Mouse (Mus musculus): ENCODE data around the gene Smurf2. TPM values are rescaled to one million over a fixed set of nuclear protein-coding genes. Genes with fewer than 3 reads are reported as not detected.

Gene Smurf2
- polyA plus RNA-seq, 1 experiment = 14.7 TPM

- WGBS = 59% methylated on average over 3 of the region's 3 CpGs
- Histone ChIP-seq H3K4me3 (ENCODE audit: insufficient read depth, low read depth, low read length) (no peak overlapping the region), H3K27me3 (replicated peaks; ENCODE audit: control insufficient read depth, insufficient read depth, low read length) (no peaks in the 10 kb centered on the region), H3K27ac (ENCODE audit: insufficient read depth, low read depth, low read length) (0 out of 2 replicates have a peak overlapping the region, but pooled peaks have one; percentile 29), H3K36me3 (ENCODE audit: control insufficient read depth, insufficient read depth, low read length) (peaks cover 7% of the 10 kb centered on the region), H3K4me1 (ENCODE audit: control insufficient read depth, insufficient read depth, low read length) (peaks cover 4% of the 10 kb centered on the region; the same call in 1 of the 2 replicates)
- TF ChIP-seq CTCF (conservative IDR thresholded peaks at IDR 0.05; ENCODE audit: insufficient read depth, insufficient read length, low read depth, low read length) = no peak
- no peak for TF ChIP-seq POLR2A (IDR thresholded peaks at IDR 0.05; ENCODE audit: low read depth, low read length)
- peak; percentile 73 for DNase-seq
These were observed 78.5 kb downstream of the Smurf2 start for GRCm38 (mm10) chr11:106842002-106842401.

- no peaks in the 10 kb centered on the region for H3K4me1 ChIP-seq (ENCODE audit: control insufficient read depth, insufficient read depth, low read length)
- H3K27me3 ChIP-seq (replicated peaks; ENCODE audit: control insufficient read depth, insufficient read depth, low read length) = no peaks in the 10 kb centered on the region
- H3K4me3 ChIP-seq (ENCODE audit: insufficient read depth, low read depth, low read length) = no peak overlapping the region
- H3K27ac ChIP-seq (ENCODE audit: insufficient read depth, low read depth, low read length) = no peak overlapping the region
- WGBS = 85% methylated on average over 7 of the region's 7 CpGs
- H3K36me3 ChIP-seq (ENCODE audit: control insufficient read depth, insufficient read depth, low read length) = peaks cover 13% of the 10 kb centered on the region
- TF ChIP-seq POLR2A (IDR thresholded peaks at IDR 0.05; ENCODE audit: low read depth, low read length) = no peak
- TF ChIP-seq CTCF (conservative IDR thresholded peaks at IDR 0.05; ENCODE audit: insufficient read depth, insufficient read length, low read depth, low read length) = no peak
- no peak for DNase-seq
These were observed 92.4 kb downstream of the Smurf2 start for GRCm38 (mm10) chr11:106828079-106828478.

GRCm38 (mm10) chr11:106824403-106824802 is 96.1 kb downstream of the Smurf2 start:
- H3K36me3 ChIP-seq (ENCODE audit: control insufficient read depth, insufficient read depth, low read length) = peaks cover 5% of the 10 kb centered on the region; the same call in 1 of the 2 replicates
- H3K27ac ChIP-seq (ENCODE audit: insufficient read depth, low read depth, low read length) = no peak overlapping the region
- TF ChIP-seq CTCF (conservative IDR thresholded peaks at IDR 0.05; ENCODE audit: insufficient read depth, insufficient read length, low read depth, low read length) (no peak), POLR2A (IDR thresholded peaks at IDR 0.05; ENCODE audit: low read depth, low read length) (no peak)
- no peaks in the 10 kb centered on the region for H3K4me1 ChIP-seq (ENCODE audit: control insufficient read depth, insufficient read depth, low read length)
- H3K4me3 ChIP-seq (ENCODE audit: insufficient read depth, low read depth, low read length) = no peak overlapping the region
- WGBS = 91% methylated on average over 10 of the region's 10 CpGs
- no peaks in the 10 kb centered on the region for H3K27me3 ChIP-seq (replicated peaks; ENCODE audit: control insufficient read depth, insufficient read depth, low read length)
- DNase-seq = no peak

- Histone ChIP-seq H3K27ac (ENCODE audit: insufficient read depth, low read depth, low read length) (no peak overlapping the region), H3K4me1 (ENCODE audit: control insufficient read depth, insufficient read depth, low read length) (no peaks in the 10 kb centered on the region), H3K27me3 (replicated peaks; ENCODE audit: control insufficient read depth, insufficient read depth, low read length) (no peaks in the 10 kb centered on the region), H3K36me3 (ENCODE audit: control insufficient read depth, insufficient read depth, low read length) (peaks cover 4% of the 10 kb centered on the region; the same call in 1 of the 2 replicates), H3K4me3 (ENCODE audit: insufficient read depth, low read depth, low read length) (no peak overlapping the region)
- DNase-seq = no peak
- 97% methylated on average over 8 of the region's 8 CpGs for WGBS
- TF ChIP-seq POLR2A (IDR thresholded peaks at IDR 0.05; ENCODE audit: low read depth, low read length) (no peak), CTCF (conservative IDR thresholded peaks at IDR 0.05; ENCODE audit: insufficient read depth, insufficient read length, low read depth, low read length) (no peak)
These were observed 96.8 kb downstream of the Smurf2 start for GRCm38 (mm10) chr11:106823741-106824140.

- H3K4me3 ChIP-seq (ENCODE audit: insufficient read depth, low read depth, low read length) = no peak overlapping the region
- H3K27ac ChIP-seq (ENCODE audit: insufficient read depth, low read depth, low read length) = no peak overlapping the region
- H3K27me3 ChIP-seq (replicated peaks; ENCODE audit: control insufficient read depth, insufficient read depth, low read length) = no peaks in the 10 kb centered on the region
- 83% methylated on average over 5 of the region's 5 CpGs for WGBS
- no peaks in the 10 kb centered on the region for H3K4me1 ChIP-seq (ENCODE audit: control insufficient read depth, insufficient read depth, low read length)
- TF ChIP-seq CTCF (conservative IDR thresholded peaks at IDR 0.05; ENCODE audit: insufficient read depth, insufficient read length, low read depth, low read length) = no peak
- no peak for TF ChIP-seq POLR2A (IDR thresholded peaks at IDR 0.05; ENCODE audit: low read depth, low read length)
- no peak for DNase-seq
- H3K36me3 ChIP-seq (ENCODE audit: control insufficient read depth, insufficient read depth, low read length) = peaks cover 6% of the 10 kb centered on the region; the same call in 1 of the 2 replicates
These were observed 97.6 kb downstream of the Smurf2 start for GRCm38 (mm10) chr11:106822911-106823310.

- H3K36me3 ChIP-seq (ENCODE audit: control insufficient read depth, insufficient read depth, low read length) = peaks cover 6% of the 10 kb centered on the region; the same call in 1 of the 2 replicates
These were observed 98.0 kb downstream of the Smurf2 start for GRCm38 (mm10) chr11:106822491-106822890.

GRCm38 (mm10) chr11:106821397-106821796 is 99.1 kb downstream of the Smurf2 start:
- H3K4me3 ChIP-seq (ENCODE audit: insufficient read depth, low read depth, low read length) = no peak overlapping the region
- WGBS = 81% methylated on average over 6 of the region's 6 CpGs
- peak overlapping the region; percentile 12; the same call in 1 of the 2 replicates for H3K27ac ChIP-seq (ENCODE audit: insufficient read depth, low read depth, low read length)
- peaks cover 5% of the 10 kb centered on the region; the same call in 1 of the 2 replicates for H3K36me3 ChIP-seq (ENCODE audit: control insufficient read depth, insufficient read depth, low read length)
- no peak for TF ChIP-seq POLR2A (IDR thresholded peaks at IDR 0.05; ENCODE audit: low read depth, low read length)
- no peak for TF ChIP-seq CTCF (conservative IDR thresholded peaks at IDR 0.05; ENCODE audit: insufficient read depth, insufficient read length, low read depth, low read length)
- no peaks in the 10 kb centered on the region for H3K27me3 ChIP-seq (replicated peaks; ENCODE audit: control insufficient read depth, insufficient read depth, low read length)
- no peak for DNase-seq
- no peaks in the 10 kb centered on the region for H3K4me1 ChIP-seq (ENCODE audit: control insufficient read depth, insufficient read depth, low read length)

More at GRCm38 (mm10) chr11:106822491-106822890, 98.0 kb downstream of the Smurf2 start:
- WGBS = 88% methylated on average over 8 of the region's 8 CpGs
- no peak for DNase-seq
- Histone ChIP-seq H3K27ac (ENCODE audit: insufficient read depth, low read depth, low read length) (no peak overlapping the region), H3K27me3 (replicated peaks; ENCODE audit: control insufficient read depth, insufficient read depth, low read length) (no peaks in the 10 kb centered on the region), H3K4me1 (ENCODE audit: control insufficient read depth, insufficient read depth, low read length) (no peaks in the 10 kb centered on the region), H3K4me3 (ENCODE audit: insufficient read depth, low read depth, low read length) (no peak overlapping the region)
- TF ChIP-seq POLR2A (IDR thresholded peaks at IDR 0.05; ENCODE audit: low read depth, low read length) (no peak), CTCF (conservative IDR thresholded peaks at IDR 0.05; ENCODE audit: insufficient read depth, insufficient read length, low read depth, low read length) (no peak)
